Mouse (Mus musculus) kidney, postnatal 10 days (tissue): ENCODE results near the gene Wfdc15b.
A peak's percentile ranks its signal among the peaks of the same experiment; 100 is the strongest.
"Not testable (repeated sequence)": the region's sequence is repeated elsewhere in the genome, so short reads cannot be mapped to it uniquely, and the experiment has no call there.

ENCODE experiments used
- DNase-seq: peaks from one replicate; pipeline ENCODE4 v3.0.0; 2021; ENCODE audit warnings: mixed read lengths

Gene Wfdc15b

DNA sequence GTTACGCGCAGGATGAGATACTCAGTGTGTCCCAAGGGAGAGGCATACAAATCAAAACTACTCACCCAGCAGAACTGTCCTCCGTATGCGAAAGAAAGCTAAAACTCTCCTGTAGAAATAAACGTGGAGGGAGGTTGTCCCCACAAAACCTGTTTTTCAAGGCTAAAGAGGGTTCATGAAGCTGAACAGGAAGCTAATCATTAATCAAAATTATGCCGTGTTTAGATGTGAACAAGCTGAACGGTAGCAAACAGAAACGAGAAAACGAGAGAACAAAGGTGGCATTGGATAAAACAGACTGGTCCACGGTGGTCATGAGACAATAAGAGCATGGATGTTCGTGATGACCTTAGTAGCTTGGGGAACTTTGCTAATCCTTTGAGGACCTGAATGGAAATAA is at the start of gene Wfdc15b:
TSS of gene Wfdc15b (minus strand) at position 139 of the 400 bp plus-strand sequence.
- no peak for DNase-seq

DNA sequence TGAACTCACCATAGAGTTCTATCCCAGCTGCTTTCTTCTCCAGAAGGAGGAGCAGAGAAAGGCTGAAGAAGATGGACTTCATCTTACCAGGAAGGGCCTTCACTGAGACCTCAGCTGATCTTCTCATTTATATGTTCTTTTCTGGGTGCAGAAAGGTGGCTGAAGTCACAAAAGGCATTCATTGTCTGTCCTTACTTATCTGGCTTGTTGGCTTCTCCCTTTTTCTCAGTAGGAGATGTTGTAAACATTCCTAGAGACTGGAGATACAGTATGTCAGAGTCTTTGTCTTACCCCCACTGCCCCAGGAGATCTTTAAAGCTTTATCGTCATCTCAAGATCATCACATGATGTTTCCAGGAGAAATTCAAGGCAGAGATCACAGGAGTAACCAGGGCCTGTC is 35.1 kb upstream of the Wfdc15b start, which contains the start of gene Svs3b:
TSS of gene Svs3b (minus strand) at position 101 of the 400 bp plus-strand sequence.
- not testable (repeated sequence) for DNase-seq

DNA sequence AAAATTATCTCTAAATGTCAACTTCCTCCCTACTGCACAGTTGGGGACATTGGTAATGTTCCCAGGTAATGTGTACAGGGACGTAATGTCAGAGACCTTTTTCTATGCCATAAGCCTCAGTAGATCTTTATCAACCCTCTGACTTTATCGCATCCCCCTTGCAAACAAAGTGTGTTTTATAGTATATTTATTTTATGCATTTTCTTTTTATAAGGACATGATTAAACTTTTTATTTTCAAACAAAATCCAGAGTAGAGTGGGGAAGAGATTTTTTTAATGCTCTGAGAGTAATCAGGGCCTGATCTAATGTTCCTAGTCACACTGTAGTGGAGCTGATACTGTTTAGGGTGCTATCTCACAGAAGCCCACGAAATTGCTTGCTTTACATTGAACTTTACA is 16.9 kb upstream of the Wfdc15b start, which contains the start of gene Svs2:
TSS of gene Svs2 (minus strand) at position 101 of the 400 bp plus-strand sequence.
- DNase-seq = no peak

DNA sequence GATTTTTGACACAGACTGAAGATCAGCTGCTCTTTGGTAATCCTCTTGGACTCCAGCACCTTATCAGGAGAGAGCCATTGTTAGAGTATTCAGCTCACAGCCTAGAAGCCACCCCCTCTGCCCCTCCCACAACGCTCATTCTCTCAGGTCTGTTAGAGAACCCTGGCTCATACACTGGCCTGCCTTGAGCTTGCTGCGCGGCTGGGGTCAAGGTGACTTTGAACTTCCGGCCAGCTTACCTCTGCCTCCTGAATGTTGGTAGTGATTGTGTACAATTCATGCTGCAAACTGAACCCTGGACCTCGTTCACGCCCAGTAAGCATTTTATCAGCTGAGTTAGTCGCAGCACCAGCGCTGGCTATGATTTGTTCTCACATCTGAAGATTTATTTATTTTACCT is 11.2 kb upstream of the Wfdc15b start:
- DNase-seq = no peak

GRCm38 (mm10) chr2:164228361-164229070 is 7.1 kb upstream of the Wfdc15b start:
- no peak for DNase-seq

- no peak for DNase-seq
Measured at GRCm38 (mm10) chr2:164219295-164219694, 2.2 kb downstream of the Wfdc15b start.

GRCm38 (mm10) chr2:164212711-164213110 is 8.7 kb downstream of the Wfdc15b start:
- DNase-seq = no peak

DNA sequence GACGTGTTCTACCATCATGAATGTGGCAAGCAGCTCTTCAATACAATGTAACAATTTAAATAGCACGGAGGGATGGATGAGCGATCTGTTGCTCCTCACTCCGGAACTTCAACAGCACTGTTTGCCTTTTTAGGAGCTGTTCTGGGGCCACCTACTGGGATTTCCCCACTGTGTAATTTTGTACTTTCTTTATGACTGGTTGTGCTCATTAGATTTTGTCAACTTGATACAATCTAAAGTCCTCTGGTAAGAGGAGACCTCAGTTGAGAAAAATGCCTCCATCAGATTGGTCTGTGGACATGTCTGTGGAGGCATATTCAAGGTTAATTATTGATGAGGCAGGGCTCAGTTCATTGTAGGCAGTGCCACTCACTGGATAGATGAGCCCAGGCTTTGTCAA is 10.6 kb downstream of the Wfdc15b start:
- no peak for DNase-seq

DNA sequence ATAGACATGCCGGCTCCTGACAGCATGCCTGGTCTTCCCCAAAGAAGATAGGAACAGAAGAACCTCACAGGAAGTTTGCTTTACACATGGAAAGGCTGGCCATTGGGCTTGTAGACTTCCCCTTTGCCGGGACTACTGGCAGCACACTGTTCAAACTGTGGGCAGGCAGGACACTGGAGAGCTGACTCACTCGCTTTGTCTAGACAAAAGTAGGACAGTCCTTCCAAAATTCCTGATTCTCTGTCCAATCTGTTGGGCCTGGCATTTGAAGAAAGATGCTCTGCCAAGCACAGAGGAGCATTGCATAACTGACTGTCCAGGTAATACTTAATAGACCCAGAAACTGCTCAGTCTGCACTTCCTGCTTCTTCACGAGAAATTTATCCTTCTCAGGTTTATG is 14.8 kb downstream of the Wfdc15b start:
- no peak for DNase-seq

GRCm38 (mm10) chr2:164206011-164206410 is 15.4 kb downstream of the Wfdc15b start:
- peak; percentile 26 for DNase-seq

DNA sequence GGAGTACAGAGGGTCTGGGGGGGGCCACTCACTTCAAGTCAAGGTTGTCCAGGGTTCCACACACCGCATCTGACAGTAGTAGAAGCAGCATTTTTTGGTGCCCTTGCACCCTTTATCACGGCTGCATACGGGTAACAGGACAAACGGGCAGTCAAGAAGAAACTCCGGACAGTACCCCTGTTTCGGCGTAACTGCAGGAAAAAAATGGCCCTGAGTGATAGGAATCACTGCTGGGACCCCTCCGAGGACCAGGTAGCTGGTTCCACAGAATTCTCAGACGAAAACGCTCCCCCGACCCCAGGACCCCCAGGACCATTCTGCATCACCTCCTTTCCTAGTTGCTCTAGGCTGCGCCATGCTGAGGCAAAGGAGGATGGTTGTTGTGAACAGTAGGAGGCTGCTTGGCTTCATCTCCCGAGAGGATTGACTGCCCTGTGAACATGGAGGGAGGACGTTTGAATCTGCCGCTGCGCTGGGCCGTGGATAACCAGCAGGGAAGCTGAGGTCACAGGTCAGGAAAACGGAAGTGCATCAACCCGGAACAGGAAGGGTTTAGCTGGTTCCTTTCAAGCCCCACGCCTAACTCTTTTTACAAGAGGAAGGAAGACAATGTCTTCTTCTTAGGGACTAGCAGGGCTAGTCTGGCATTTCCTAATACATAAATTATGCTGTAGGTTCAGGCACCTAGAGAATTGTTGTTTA is 21.7 kb downstream of the Wfdc15b start, which contains the start of gene Wfdc15a:
TSS of gene Wfdc15a (minus strand) at position 505 of the 702 bp plus-strand sequence.
- DNase-seq = no peak

DNA sequence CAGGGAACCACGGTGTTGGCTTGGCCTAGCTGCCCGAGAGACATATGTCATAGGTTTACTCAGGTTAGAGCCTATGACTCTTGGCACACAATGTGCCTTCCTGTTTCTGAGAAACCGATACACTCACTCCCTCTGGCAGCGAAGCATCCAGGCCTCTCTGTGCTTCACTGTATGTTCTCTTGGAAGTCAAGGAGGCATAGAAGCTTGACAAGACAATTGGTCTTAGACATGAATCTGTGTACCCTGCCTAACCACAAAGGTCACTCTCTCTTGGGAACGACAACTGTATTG is 24.8 kb downstream of the Wfdc15b start:
- DNase-seq = no peak

DNA sequence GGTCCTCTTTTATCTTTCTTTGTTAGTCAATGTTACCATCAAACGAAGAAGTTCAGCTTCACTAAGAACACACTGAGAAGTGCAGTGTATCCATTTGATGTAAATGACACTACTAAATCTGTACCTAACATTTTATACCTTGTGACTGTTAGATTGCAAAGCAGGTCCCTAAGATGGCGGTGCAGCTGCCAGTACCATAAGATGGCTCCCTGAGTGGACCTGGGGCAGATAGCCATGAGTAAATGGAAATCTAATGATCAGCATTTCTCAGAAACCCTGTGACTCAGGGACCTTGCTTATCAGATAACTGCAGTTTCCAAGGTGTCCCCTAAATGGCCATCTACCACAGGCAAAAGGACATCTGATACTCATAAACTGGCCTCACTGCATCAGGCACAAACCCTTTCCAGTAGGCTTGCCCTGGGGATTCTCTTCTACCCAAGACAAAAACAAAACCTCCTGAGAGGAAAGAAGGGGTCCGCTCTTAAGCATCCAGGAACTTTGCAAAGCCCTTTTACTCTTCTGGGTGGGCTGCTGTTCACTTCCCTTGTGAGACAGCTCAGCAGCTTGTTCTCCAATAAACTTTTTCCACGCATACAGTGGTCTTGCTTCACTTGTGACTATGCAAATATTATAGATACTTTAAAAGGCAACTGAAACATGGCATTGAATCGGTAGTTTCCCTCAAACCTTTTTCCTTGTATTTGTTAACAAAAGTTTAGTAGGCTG is 25.3 kb downstream of the Wfdc15b start:
- DNase-seq = no peak

GRCm38 (mm10) chr2:164194959-164195630 is 26.4 kb downstream of the Wfdc15b start:
- DNase-seq = no peak

DNA sequence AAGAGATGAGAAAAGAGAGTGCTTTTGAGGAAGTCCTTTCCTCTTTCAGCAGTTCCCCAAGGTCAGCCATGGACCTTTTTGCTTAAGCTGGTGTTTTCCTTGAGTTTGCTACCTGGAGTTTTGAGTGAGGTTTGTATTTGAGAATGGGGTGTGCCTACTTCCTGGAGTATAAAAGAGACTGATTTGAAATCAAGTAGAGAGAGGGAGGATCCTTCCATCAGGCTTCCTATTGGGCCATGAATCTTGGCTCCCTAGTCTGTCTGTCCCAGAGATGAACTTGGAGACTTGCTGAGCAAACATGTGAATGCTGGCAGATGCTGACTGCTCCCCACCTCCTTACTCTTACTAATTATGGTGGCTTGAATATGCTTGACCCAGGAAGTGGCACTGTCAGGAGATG is 29.2 kb downstream of the Wfdc15b start:
- DNase-seq = no peak

- no peak for DNase-seq
Measured at GRCm38 (mm10) chr2:164190576-164190975, 30.9 kb downstream of the Wfdc15b start, which contains the start of gene Wfdc12. Gene Wfdc12 (minus strand): TSS chr2:164190608.

DNA sequence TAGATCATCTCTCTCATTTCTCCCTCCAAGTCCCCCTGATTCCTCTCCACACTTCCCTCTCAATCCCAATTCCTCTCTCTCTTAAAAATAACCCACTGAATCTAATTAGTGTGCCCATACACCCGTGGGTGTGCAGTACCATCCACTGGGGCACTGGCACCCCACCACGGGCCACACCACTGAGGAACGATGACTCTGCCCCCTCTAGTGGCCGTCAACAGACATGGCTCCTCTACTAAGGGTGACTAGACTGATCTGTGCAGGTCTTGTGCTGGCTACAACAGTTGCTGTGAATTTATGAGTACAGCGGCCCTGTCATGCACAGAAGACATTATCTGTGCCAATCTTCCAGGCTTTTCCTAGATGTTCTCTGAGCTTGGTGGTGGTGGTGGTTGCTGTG is 32.7 kb downstream of the Wfdc15b start:
- no peak for DNase-seq

DNA sequence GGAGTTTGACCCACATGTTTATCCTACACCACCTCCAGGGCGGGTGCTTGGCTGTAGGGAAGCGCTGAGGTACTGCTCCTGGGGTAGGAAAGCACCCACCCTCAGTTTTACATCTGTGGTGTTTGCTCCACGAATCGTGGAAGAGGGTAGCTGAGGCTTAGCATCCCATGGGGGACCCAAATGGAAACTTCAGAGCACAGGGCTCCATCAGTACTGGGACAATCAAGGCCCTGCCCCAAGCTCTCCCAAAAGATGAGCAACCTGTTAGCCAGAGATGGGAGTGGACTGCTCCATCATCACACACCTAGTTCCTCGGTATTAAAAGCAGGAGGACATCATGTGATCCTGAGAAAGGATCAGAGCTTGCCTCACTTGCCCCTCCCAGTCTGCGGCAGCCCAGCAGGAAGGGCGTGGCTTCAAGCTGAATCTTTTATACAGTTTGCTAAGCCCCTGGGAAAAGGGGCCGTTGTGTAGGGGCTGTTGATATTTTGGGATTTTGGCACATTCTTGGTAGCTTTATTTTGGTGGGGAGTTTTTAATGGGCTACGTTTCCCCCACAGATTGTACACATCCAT is 37.2 kb downstream of the Wfdc15b start:
- DNase-seq = no peak

DNA sequence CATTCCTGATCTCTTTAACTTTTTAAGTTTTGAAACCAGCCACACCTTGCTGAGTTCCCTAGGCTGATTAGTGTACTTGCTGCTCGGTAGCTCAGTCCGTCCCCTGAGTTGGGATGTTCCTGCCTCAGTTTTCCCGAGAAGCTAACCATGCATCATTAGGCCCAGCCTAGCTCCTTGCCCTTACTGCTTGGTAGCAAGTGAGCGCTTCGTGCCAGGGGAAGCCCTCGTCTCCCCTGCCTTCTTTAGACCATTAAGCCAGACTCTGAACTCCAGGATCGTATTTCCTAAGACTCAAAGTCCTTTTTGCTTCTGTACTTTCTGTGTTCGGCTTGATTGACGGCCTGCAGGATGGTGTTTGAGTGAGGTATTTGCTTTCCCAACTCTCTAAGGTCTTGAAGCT is 38.1 kb downstream of the Wfdc15b start:
- no peak for DNase-seq

GRCm38 (mm10) chr2:164182692-164183255 is 38.7 kb downstream of the Wfdc15b start, which contains the start of gene Wfdc5:
Gene Wfdc5 (minus strand): TSS chr2:164182742.
- no peak for DNase-seq

GRCm38 (mm10) chr2:164180770-164181169 is 40.7 kb downstream of the Wfdc15b start:
- peak; percentile 15 for DNase-seq

DNA sequence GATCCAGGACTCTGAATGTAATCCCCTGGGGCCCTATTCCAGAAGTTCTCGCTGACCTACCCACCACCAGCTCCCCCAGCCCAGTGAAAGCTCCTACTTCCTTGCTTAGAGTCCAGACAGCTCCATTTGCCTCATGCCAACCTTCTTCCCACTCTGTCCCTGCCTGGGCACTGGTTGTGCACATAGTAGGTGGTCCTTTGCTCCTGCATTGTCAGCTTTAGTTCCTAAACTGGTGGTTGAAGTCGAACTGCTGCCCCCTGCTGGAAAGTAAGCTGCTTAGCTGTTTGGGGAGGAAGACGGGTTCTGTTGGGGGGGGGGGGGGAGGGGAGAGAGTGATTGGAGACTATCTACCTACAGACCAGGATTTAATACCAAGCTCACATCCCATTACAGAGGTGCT is 41.3 kb downstream of the Wfdc15b start:
- peak; percentile 55 for DNase-seq
